Mouse (Mus musculus): ENCODE data around the gene BC037034. TPM values are rescaled to one million over a fixed set of nuclear protein-coding genes. Genes with fewer than 3 reads are reported as not detected.
A peak's percentile ranks its signal among the peaks of the same experiment; 100 is the strongest.

The BC037034 gene
- polyA plus RNA-seq, 1 experiment from 2014 or later = 6.6 TPM

DNA sequence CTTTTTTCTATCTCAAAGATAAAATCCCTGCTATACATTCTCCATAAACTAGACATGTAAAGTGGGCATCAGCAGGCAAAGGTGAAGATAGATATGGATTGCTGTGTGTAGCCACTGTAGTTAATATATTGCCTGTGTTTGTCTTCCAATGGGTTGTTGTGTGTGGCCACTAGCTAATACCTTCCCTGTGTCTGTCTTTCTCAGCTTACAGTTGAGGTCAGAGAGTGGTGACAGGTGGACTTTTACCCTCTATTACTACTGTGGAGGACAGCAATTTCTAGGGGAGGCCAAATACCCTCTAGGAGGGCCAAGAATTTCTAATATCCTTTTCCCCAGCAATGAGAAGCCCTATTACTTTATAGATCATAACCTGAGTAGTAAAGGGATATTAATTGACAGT, 29.6 kb downstream of the BC037034 start:
- Histone ChIP-seq H3K4me1 (ENCODE audit: insufficient read depth) (no peaks in the 10 kb centered on the region), H3K36me3 (ENCODE audit: insufficient read depth) (no peaks in the 10 kb centered on the region), H3K9me3 (ENCODE audit: low read depth, low read length) (no peaks in the 10 kb centered on the region), H3K27me3 (ENCODE audit: insufficient read depth, low read length) (no peaks in the 10 kb centered on the region), H3K27ac (ENCODE audit: low read depth) (no peak overlapping the region), H3K4me3 (ENCODE audit: low read depth, low read length) (no peak overlapping the region), H3K4me2 (no peak overlapping the region), H3K9ac (no peak overlapping the region)
- ATAC-seq (ENCODE audit: insufficient read depth) (no peak), DNase-seq (no peak)
- TF ChIP-seq CTCF (IDR thresholded peaks at IDR 0.05; ENCODE audit: low read depth) = no peak

DNA sequence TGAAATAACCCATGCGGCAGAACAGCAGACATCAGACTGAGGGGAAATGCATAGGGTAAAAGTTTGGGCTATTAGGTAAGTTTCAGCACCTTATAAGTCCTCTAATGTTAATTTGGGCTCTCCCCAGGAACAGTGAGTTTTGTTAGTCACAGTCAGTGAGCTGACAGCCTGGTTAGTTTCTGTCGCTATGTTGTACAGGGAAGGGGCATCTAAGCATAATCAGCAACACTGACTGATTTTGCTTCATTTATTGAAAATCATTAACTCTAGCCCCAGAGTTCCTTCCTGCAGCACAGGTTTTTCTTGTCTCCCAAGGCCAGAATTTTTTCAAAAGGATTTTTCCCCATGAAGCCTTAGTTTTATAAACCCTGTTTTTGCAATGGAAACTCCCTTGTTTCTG, 30.1 kb downstream of the BC037034 start:
- Histone ChIP-seq H3K9me3 (ENCODE audit: low read depth, low read length) (no peaks in the 10 kb centered on the region), H3K4me2 (no peak overlapping the region), H3K27ac (ENCODE audit: low read depth) (no peak overlapping the region), H3K36me3 (ENCODE audit: insufficient read depth) (no peaks in the 10 kb centered on the region), H3K4me3 (ENCODE audit: low read depth, low read length) (no peak overlapping the region), H3K27me3 (ENCODE audit: insufficient read depth, low read length) (no peaks in the 10 kb centered on the region), H3K9ac (no peak overlapping the region), H3K4me1 (ENCODE audit: insufficient read depth) (no peaks in the 10 kb centered on the region)
- DNase-seq = no peak
- no peak for ATAC-seq (ENCODE audit: insufficient read depth)
- 77% methylated on average over 2 of the region's 2 CpGs for WGBS
- TF ChIP-seq CTCF (IDR thresholded peaks at IDR 0.05; ENCODE audit: low read depth) = no peak

DNA sequence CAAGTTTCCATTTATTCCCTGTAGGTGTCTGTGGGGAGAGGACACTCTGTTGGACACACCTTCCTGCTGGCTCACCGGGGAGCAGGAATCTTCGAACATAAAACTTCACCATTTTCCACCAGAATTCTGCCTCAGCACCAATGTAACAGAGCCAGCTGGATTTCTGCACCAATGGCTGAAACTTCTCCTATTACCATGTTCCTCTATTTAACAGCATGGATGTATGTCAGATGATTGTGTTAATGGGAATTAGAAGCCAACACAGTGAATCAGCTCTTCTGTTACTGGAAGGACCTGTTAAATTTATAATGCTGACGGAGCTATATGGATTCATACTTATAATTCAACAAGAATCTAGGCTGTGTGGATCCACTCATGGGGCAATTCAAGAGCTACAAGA, 34.3 kb downstream of the BC037034 start:
- Histone ChIP-seq H3K27ac (ENCODE audit: low read depth) (no peak overlapping the region), H3K4me1 (ENCODE audit: insufficient read depth) (no peaks in the 10 kb centered on the region), H3K4me3 (ENCODE audit: low read depth, low read length) (no peak overlapping the region), H3K36me3 (ENCODE audit: insufficient read depth) (no peaks in the 10 kb centered on the region), H3K27me3 (ENCODE audit: insufficient read depth, low read length) (no peaks in the 10 kb centered on the region), H3K4me2 (no peak overlapping the region), H3K9ac (no peak overlapping the region), H3K9me3 (ENCODE audit: low read depth, low read length) (no peaks in the 10 kb centered on the region)
- no peak for DNase-seq
- 90% methylated on average over 3 of the region's 3 CpGs for WGBS
- no peak for ATAC-seq (ENCODE audit: insufficient read depth)
- TF ChIP-seq CTCF (IDR thresholded peaks at IDR 0.05; ENCODE audit: low read depth) = no peak

DNA sequence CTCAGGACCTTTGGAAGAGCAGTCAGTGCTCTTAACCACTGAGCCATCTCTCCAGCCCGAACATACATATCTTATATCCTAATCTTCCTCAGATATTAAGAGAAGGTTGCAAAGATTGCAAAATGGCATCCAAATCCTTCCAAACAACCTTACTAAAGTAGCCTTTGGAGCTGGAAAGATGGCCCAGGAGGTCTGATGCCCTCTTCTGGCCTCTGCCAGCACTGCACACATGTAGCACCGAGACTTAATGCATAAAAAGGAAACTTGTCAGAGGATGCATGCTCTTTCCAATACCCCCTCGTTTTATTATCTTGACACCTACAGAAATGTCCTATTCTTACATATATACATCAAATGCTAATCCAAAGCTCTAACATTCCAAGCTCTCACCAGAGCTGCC, 35.8 kb downstream of the BC037034 start:
- H3K9me3 ChIP-seq (ENCODE audit: low read depth, low read length) = no peaks in the 10 kb centered on the region
- ATAC-seq (ENCODE audit: insufficient read depth) = no peak
- no peak overlapping the region for H3K4me2 ChIP-seq
- TF ChIP-seq CTCF (IDR thresholded peaks at IDR 0.05; ENCODE audit: low read depth) = peak; percentile 45
- H3K9ac ChIP-seq = no peak overlapping the region
- no peaks in the 10 kb centered on the region for H3K27me3 ChIP-seq (ENCODE audit: insufficient read depth, low read length)
- no peak overlapping the region for H3K27ac ChIP-seq (ENCODE audit: low read depth)
- H3K4me1 ChIP-seq (ENCODE audit: insufficient read depth) = no peaks in the 10 kb centered on the region
- peak; percentile 22 for DNase-seq
- 46% methylated on average over 3 of the region's 3 CpGs for WGBS
- H3K4me3 ChIP-seq (ENCODE audit: low read depth, low read length) = no peak overlapping the region
- H3K36me3 ChIP-seq (ENCODE audit: insufficient read depth) = no peaks in the 10 kb centered on the region

DNA sequence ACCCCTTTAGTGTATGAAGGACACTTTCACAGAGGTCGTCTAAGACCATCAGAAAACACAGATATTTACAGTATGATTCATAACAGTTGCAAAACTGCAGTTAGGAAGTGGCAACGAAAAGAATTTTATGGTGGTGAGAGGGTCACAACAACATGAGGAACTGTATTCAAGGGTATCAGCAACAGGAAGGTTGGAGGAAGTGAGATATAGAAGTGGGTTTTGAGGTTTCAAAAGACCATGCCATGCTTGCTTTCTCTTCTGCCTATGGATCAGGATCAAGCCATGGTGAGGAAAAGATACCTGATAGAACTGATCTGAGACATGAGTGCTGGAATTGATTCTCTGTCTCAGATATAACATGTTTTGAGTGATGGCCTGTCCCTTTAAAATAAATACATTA, 36.5 kb downstream of the BC037034 start:
- Histone ChIP-seq H3K27me3 (ENCODE audit: insufficient read depth, low read length) (no peaks in the 10 kb centered on the region), H3K9ac (no peak overlapping the region), H3K27ac (ENCODE audit: low read depth) (no peak overlapping the region), H3K4me2 (no peak overlapping the region), H3K4me1 (ENCODE audit: insufficient read depth) (no peaks in the 10 kb centered on the region), H3K36me3 (ENCODE audit: insufficient read depth) (no peaks in the 10 kb centered on the region), H3K9me3 (ENCODE audit: low read depth, low read length) (no peaks in the 10 kb centered on the region), H3K4me3 (ENCODE audit: low read depth, low read length) (no peak overlapping the region)
- DNase-seq (peak; percentile 3), ATAC-seq (ENCODE audit: insufficient read depth) (no peak)
- no peak for TF ChIP-seq CTCF (IDR thresholded peaks at IDR 0.05; ENCODE audit: low read depth)
- WGBS = 58% methylated on average over 2 of the region's 2 CpGs

DNA sequence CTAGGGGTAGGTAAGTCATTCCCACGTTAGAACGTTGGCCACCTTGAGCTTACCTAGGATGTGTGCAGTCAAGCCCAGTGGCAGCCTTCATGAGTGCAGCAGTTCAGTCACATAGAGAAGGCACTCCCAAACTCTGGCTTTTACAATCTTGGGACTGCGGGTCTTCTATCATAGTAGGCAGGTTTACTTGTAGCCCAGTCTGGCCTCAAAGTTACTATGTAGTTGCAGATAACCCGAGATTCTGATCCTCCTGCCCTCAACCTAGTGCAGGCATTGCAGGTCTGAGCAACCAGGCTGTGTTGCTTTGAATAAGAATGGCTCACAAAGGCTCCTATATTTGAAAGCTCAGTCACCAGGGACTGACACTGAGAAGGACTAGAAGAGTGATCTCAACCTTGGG, 37.3 kb downstream of the BC037034 start:
- H3K27ac ChIP-seq (ENCODE audit: low read depth) = no peak overlapping the region
- no peaks in the 10 kb centered on the region for H3K27me3 ChIP-seq (ENCODE audit: insufficient read depth, low read length)
- no peak for TF ChIP-seq CTCF (IDR thresholded peaks at IDR 0.05; ENCODE audit: low read depth)
- no peaks in the 10 kb centered on the region for H3K4me1 ChIP-seq (ENCODE audit: insufficient read depth)
- H3K9me3 ChIP-seq (ENCODE audit: low read depth, low read length) = no peaks in the 10 kb centered on the region
- H3K36me3 ChIP-seq (ENCODE audit: insufficient read depth) = no peaks in the 10 kb centered on the region
- 74% methylated on average over 4 of the region's 4 CpGs for WGBS
- DNase-seq = no peak
- no peak overlapping the region for H3K4me3 ChIP-seq (ENCODE audit: low read depth, low read length)
- no peak for ATAC-seq (ENCODE audit: insufficient read depth)
- no peak overlapping the region for H3K4me2 ChIP-seq
- no peak overlapping the region for H3K9ac ChIP-seq

DNA sequence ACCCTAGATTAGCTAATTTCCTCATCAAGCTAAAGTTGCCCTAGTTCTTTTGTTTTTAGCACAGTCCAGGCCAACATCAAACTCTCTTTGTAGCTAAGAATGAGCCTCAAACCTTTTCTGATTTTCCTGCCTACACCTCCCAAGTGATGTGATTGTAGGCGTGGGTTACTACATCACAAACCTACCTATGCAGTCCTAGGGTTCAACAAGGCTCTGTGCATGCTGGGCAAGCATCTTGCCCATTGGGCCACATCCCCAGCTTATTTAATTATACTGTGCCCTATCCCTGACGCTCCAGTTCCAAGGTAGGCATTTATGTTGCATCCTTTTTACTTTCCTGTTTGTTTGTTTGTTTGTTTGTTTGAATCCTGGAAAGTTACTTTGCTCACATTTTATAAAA, 38.1 kb downstream of the BC037034 start, which contains the start of gene Nxpe5:
Gene Nxpe5, plus strand, starts transcription at position 199 of the 400 bp plus-strand sequence.
- 51% methylated on average over 2 of the region's 2 CpGs for WGBS
- Histone ChIP-seq H3K27ac (ENCODE audit: low read depth) (no peak within 1 kb of the TSS), H3K27me3 (ENCODE audit: insufficient read depth, low read length) (no peaks in the 10 kb centered on the region), H3K4me2 (no peak within 1 kb of the TSS), H3K4me1 (ENCODE audit: insufficient read depth) (no peaks in the 10 kb centered on the region), H3K9me3 (ENCODE audit: low read depth, low read length) (no peaks in the 10 kb centered on the region), H3K36me3 (ENCODE audit: insufficient read depth) (no peaks in the 10 kb centered on the region), H3K4me3 (ENCODE audit: low read depth, low read length) (no peak within 1 kb of the TSS), H3K9ac (no peak within 1 kb of the TSS)
- no peak for TF ChIP-seq CTCF (IDR thresholded peaks at IDR 0.05; ENCODE audit: low read depth)
- no peak for ATAC-seq (ENCODE audit: insufficient read depth)
- no peak for DNase-seq

DNA sequence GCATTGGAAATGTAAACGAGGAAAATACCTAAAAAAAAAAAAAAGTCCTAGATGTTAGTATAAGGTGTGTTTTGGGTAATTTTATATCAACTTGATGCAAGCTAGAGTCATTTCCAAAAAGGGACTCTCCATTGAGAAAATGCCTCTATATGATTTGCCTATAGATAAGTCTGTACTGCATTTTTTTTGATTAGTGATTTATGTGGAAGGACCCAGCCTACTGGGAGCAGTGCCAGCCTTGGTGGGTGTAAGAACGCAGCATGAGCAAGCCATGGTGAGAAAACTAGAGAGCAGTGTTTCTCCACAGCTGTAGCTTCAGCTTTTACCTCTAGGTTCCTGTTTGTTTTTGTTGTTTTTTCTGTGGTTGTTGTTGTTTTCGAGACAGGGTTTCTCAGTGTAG, 40.5 kb downstream of the BC037034 start:
- Histone ChIP-seq H3K27ac (ENCODE audit: low read depth) (no peak overlapping the region), H3K4me1 (ENCODE audit: insufficient read depth) (no peaks in the 10 kb centered on the region), H3K4me2 (no peak overlapping the region), H3K36me3 (ENCODE audit: insufficient read depth) (no peaks in the 10 kb centered on the region), H3K4me3 (ENCODE audit: low read depth, low read length) (no peak overlapping the region), H3K9me3 (ENCODE audit: low read depth, low read length) (no peaks in the 10 kb centered on the region), H3K9ac (no peak overlapping the region), H3K27me3 (ENCODE audit: insufficient read depth, low read length) (no peaks in the 10 kb centered on the region)
- ATAC-seq (ENCODE audit: insufficient read depth) = no peak
- DNase-seq = no peak
- WGBS = 52% methylated on average over 3 of the region's 3 CpGs
- TF ChIP-seq CTCF (IDR thresholded peaks at IDR 0.05; ENCODE audit: low read depth) = no peak
